ENCODE assay signal across 8 mouse cellular contexts in the genomic region with DNA sequence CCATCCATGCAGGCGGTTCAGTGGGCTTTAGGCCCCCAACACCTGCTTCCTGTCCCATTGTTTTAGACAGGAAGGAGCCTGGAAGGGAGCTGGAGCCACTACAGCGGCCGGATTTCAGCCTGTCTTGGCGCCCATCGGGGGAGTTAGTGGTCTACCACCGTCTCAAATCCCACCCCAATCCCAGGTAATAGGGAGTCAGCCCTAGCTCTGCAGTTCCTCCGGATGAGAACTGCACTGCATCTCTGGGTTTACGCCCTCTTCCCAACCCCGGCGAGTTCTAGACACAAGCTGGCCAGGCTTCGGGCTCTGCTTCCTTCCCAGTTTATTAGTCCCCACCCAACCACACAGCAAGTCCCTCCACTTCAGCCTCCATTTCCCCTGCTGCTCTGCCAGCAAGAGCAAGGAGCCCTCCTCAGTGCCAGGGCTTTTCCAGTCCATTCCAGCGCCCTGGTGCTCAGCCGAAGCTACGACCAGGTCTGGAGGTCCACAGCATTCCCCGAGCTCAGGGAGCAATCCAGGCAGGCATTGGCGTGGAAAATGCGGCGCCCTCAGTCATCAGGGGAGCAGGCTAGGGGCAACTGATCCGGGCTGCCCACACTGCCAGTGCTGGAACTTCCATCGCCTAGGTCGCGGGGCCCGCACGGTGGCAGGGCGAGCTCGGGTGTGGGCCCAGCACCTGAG. TPM values are rescaled to one million over a fixed set of nuclear protein-coding genes. Genes with fewer than 3 reads are reported as not detected.
DNase-seq lines count a peak whose midpoint lies in the region; ATAC-seq lines count a peak whose summit lies in the region.

No protein-coding gene starts in this region.

- under 1% methylated on average over 26 of the region's 26 CpGs for WGBS in kidney, embryonic 16.5 days

- peak overlapping the region; percentile 90 for H3K27ac ChIP-seq in kidney, embryonic 16.5 days (ENCODE audit: low read length)

- no peaks in the 10 kb centered on the region for H3K9me3 ChIP-seq in kidney, embryonic 16.5 days (ENCODE audit: low read length)

- peak overlapping the region; percentile 90 for H3K4me2 ChIP-seq in kidney, embryonic 16.5 days (replicated peaks; ENCODE audit: low read depth, low read length)

- ATAC-seq in kidney, embryonic 16.5 days (ENCODE audit: low FRiP score, low TSS enrichment), result peak; percentile 2; the same call in 1 of the 2 replicates
- no peak for ATAC-seq in megakaryocyte progenitor cell, adult 5-6 weeks (replicated peaks; ENCODE audit: poor library complexity)

- H3K9ac ChIP-seq in kidney, embryonic 16.5 days (replicated peaks; ENCODE audit: low read length), result peak overlapping the region; percentile 83

- H3K27me3 ChIP-seq in kidney, embryonic 16.5 days (ENCODE audit: insufficient read depth, low read length), result no peaks in the 10 kb centered on the region

- peaks cover 30% of the 10 kb centered on the region for H3K4me1 ChIP-seq in kidney, embryonic 16.5 days (ENCODE audit: insufficient read depth, low read length)

- no peaks in the 10 kb centered on the region for H3K36me3 ChIP-seq in kidney, embryonic 16.5 days (ENCODE audit: insufficient read depth, low read length)

- DNase-seq in thymus, postnatal 4 days, result peak; percentile 36
- no peak for DNase-seq in thymus, postnatal 10 days (ENCODE audit: low spot score in 2 of 2)
- peak; percentile 62 to 80 for DNase-seq in heart, adult 9 months (ENCODE audit: low spot score in 2 of 2)
- peak; percentile 43 for DNase-seq in lung, postnatal 25 days (ENCODE audit: low spot score)
- no peak for DNase-seq in retina, embryonic 14.5 days (ENCODE audit: low spot score)
- DNase-seq in layer of hippocampus, postnatal 36 days, result no peak

- peak overlapping the region; percentile 72 for H3K4me3 ChIP-seq in kidney, embryonic 16.5 days (ENCODE audit: low read length)

RNA-seq across cellular contexts. Expression of a gene that starts 1.3 kb away (rescaled TPM):
- polyA plus RNA-seq in kidney, embryonic 16.5 days (2015; fragmentation: Nextera tagmentation; extraction: Ambion mirVana), result 7.8 and 8.6 TPM in 2 replicates
- 0.99 and 1.2 TPM in 2 replicates for total RNA-seq in megakaryocyte progenitor cell, adult 5-6 weeks (2015)
- 2.5 and 3.0 TPM in 2 replicates for total RNA-seq in megakaryocyte progenitor cell, adult 5-6 weeks (2017)
- 10 to 100 TPM; 34.8 to 38.3 TPM for total RNA-seq in layer of hippocampus, postnatal 36 days (2021)

RNA-seq across cellular contexts. Expression of a gene that starts 4.0 kb away (rescaled TPM):
- polyA plus RNA-seq in kidney, embryonic 16.5 days (2015; fragmentation: Nextera tagmentation; extraction: Ambion mirVana), result 129 and 138 TPM in 2 replicates
- total RNA-seq in megakaryocyte progenitor cell, adult 5-6 weeks (2015), result 50.2 and 73.5 TPM in 2 replicates
- 107 and 197 TPM in 2 replicates for total RNA-seq in megakaryocyte progenitor cell, adult 5-6 weeks (2017)
- 10 to 100 TPM; 85.5 to 86.3 TPM for total RNA-seq in layer of hippocampus, postnatal 36 days (2021)

RNA-seq across cellular contexts. Expression of a gene that starts 9.0 kb away (rescaled TPM):
- polyA plus RNA-seq in kidney, embryonic 16.5 days (2015; fragmentation: Nextera tagmentation; extraction: Ambion mirVana), result 0.54 TPM in 1 of 2 replicates, not detected in the other
- total RNA-seq in megakaryocyte progenitor cell, adult 5-6 weeks (2015), result 0.47 and 0.98 TPM in 2 replicates
- 1.2 TPM in 1 of 2 replicates, not detected in the other for total RNA-seq in megakaryocyte progenitor cell, adult 5-6 weeks (2017)
- total RNA-seq in layer of hippocampus, postnatal 36 days (2021), result not detected

RNA-seq across cellular contexts. Expression of a gene that starts 11.9 kb away (rescaled TPM):
- 1.9 and 2.1 TPM in 2 replicates for polyA plus RNA-seq in kidney, embryonic 16.5 days (2015; fragmentation: Nextera tagmentation; extraction: Ambion mirVana)
- total RNA-seq in megakaryocyte progenitor cell, adult 5-6 weeks (2015), result 0.47 and 0.83 TPM in 2 replicates
- 0.44 and 0.79 TPM in 2 replicates for total RNA-seq in megakaryocyte progenitor cell, adult 5-6 weeks (2017)
- total RNA-seq in layer of hippocampus, postnatal 36 days (2021), result not detected

RNA-seq across cellular contexts. Expression of a gene that starts 17.4 kb away (rescaled TPM):
- polyA plus RNA-seq in kidney, embryonic 16.5 days (2015; fragmentation: Nextera tagmentation; extraction: Ambion mirVana), result 197 and 208 TPM in 2 replicates
- total RNA-seq in megakaryocyte progenitor cell, adult 5-6 weeks (2015), result 0.54 TPM in 1 of 2 replicates, not detected in the other
- not detected in 2 replicates for total RNA-seq in megakaryocyte progenitor cell, adult 5-6 weeks (2017)
- total RNA-seq in layer of hippocampus, postnatal 36 days (2021), result 10 to 100 TPM; 10.9 to 12.4 TPM

Comparison
In these comparisons a context has a peak if more than half of its experiments do, and no peak if none do; other contexts are left out.
1. DNase-seq: peak in thymus, postnatal 4 days (single experiment), heart, adult 9 months (2 of 2) and lung, postnatal 25 days (single experiment); none in thymus, postnatal 10 days (0 of 2), retina, embryonic 14.5 days (single experiment) and layer of hippocampus, postnatal 36 days (0 of 2).
2. RNA of a gene that starts 1.3 kb away (total RNA-seq): 34.8 to 38.3 TPM in layer of hippocampus, postnatal 36 days; 0.99 to 3.0 TPM in megakaryocyte progenitor cell, adult 5-6 weeks; every median in the first group is over 4 times any median in the second.